Mouse (Mus musculus): ENCODE data around the gene Gm13695. TPM values are rescaled to one million over a fixed set of nuclear protein-coding genes. Genes with fewer than 3 reads are reported as not detected.
"Not testable (repeated sequence)": the region's sequence is repeated elsewhere in the genome, so short reads cannot be mapped to it uniquely, and the experiment has no call there.

The Gm13695 gene
- polyA plus RNA-seq, 1 experiment = not detected

DNA sequence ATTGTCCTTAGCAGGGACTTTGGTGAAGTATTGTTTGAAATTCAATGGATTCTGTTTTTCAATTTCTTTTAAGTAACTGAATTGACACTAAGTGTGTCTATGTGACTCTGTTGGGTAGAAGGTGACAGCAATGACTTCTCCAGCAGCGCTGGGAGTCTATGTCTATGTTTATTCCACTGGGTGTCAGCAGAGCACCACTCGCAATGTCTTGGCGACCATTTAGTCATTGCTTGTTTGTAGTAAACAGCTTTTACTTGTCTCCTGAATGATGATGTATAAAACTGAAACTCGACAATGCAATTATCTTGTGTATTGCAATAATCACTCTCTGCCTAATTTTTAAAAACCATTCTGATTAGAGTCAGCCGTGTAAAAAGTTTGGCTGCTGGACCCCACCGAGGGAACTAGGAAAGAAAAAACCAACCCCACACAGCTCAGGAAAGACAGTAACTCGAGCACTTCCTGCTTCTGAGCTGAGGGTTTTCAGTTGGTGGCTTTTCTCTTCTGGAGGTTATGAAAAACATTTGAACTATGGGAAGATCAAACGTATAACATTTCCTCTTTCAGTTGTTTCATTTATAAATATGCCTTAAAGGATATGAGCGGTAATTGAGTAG lies 26.6 kb downstream of the Gm13695 start:
- H3K4me3 ChIP-seq (ENCODE audit: low read depth, low read length); H3K27ac ChIP-seq (ENCODE audit: insufficient read depth, low read depth, low read length): not testable (repeated sequence)
- WGBS = 40% methylated on average over 8 of the region's 9 CpGs

DNA sequence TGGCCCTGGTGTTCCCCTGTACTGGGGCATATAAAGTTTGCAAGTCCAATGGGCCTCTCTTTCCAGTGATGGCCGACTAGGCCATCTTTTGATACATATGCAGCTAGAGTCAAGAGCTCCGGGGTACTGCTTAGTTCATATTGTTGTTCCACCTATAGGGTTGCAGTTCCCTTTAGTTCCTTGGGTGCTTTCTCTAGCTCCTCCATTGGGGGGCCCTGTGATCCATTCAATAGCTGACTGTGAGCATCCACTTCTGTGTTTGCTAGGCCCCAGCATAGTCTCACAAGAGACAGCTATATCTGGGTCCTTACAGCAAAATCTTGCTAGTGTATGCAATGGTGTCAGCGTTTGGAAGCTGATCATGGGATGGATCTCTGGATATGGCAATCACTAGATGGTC lies 27.4 kb downstream of the Gm13695 start:
- WGBS = 66% methylated on average over 3 of the region's 3 CpGs
- H3K4me3 ChIP-seq (ENCODE audit: low read depth, low read length); H3K36me3 ChIP-seq (ENCODE audit: control insufficient read depth, insufficient read depth, low read length); H3K27ac ChIP-seq (ENCODE audit: insufficient read depth, low read depth, low read length); H3K4me1 ChIP-seq (ENCODE audit: control insufficient read depth, insufficient read depth, insufficient read length, low read length); H3K27me3 ChIP-seq (ENCODE audit: control insufficient read depth, insufficient read depth, low read length): not testable (repeated sequence)

More for the DNA sequence above, 26.6 kb downstream of the Gm13695 start:
- H3K4me1 ChIP-seq (ENCODE audit: control insufficient read depth, insufficient read depth, insufficient read length, low read length); H3K36me3 ChIP-seq (ENCODE audit: control insufficient read depth, insufficient read depth, low read length); H3K27me3 ChIP-seq (ENCODE audit: control insufficient read depth, insufficient read depth, low read length): not testable (repeated sequence)

DNA sequence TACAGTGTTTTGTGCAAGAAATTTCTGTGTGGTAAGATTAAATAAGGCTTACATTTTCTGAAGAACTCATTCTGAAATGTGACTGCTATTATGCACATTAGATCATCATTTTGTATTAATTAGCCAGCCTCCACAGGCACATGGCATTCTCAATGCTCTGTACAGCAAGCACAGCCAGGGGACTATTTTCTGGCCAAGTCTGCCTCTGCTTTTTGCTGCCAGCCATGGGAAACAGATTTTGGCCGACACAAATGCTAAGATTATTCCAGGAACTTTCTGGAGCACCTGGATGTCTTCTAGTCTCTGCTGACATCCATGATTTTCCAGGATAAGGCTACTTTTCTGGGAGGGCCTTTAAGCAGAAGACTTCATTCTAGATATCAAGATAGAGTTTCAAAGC lies 41.8 kb downstream of the Gm13695 start:
- no peaks in the 10 kb centered on the region for H3K36me3 ChIP-seq (ENCODE audit: control insufficient read depth, insufficient read depth, low read length)
- TF ChIP-seq POLR2A (IDR thresholded peaks at IDR 0.05; ENCODE audit: low read depth, low read length) = no peak
- TF ChIP-seq CTCF (IDR thresholded peaks at IDR 0.05; ENCODE audit: extremely low read depth, insufficient read length, insufficient replicate concordance, low read depth, low read length) = no peak
- WGBS = 38% methylated on average over 1 of the region's 1 CpGs
- no peaks in the 10 kb centered on the region for H3K4me1 ChIP-seq (ENCODE audit: control insufficient read depth, insufficient read depth, insufficient read length, low read length)
- no peaks in the 10 kb centered on the region for H3K27me3 ChIP-seq (ENCODE audit: control insufficient read depth, insufficient read depth, low read length)
- no peak overlapping the region for H3K4me3 ChIP-seq (ENCODE audit: low read depth, low read length)
- H3K27ac ChIP-seq (ENCODE audit: insufficient read depth, low read depth, low read length) = no peak overlapping the region

DNA sequence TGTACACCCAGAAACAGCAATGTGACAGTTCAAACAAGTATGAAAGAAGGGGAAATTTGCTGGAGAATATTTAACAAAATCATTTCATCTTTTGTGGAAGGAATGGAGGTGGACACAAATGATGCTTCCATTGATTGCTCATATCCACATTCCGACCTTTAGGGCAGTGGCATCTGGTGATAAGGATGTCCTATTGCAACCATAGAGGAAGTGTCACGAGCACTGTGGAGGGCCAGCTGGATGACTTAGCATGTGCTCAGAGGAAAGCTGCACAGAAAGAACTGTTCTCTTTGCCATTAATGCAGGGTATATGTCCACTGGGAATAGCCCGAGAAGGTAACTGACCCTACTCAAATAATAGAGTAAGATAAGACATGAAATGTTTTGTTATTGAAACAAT lies 42.7 kb downstream of the Gm13695 start:
- no peak for TF ChIP-seq POLR2A (IDR thresholded peaks at IDR 0.05; ENCODE audit: low read depth, low read length)
- TF ChIP-seq CTCF (IDR thresholded peaks at IDR 0.05; ENCODE audit: extremely low read depth, insufficient read length, insufficient replicate concordance, low read depth, low read length) = no peak
- 41% methylated on average over 3 of the region's 3 CpGs for WGBS
- H3K27me3 ChIP-seq (ENCODE audit: control insufficient read depth, insufficient read depth, low read length) = no peaks in the 10 kb centered on the region
- no peaks in the 10 kb centered on the region for H3K4me1 ChIP-seq (ENCODE audit: control insufficient read depth, insufficient read depth, insufficient read length, low read length)
- H3K27ac ChIP-seq (ENCODE audit: insufficient read depth, low read depth, low read length) = no peak overlapping the region
- no peak overlapping the region for H3K4me3 ChIP-seq (ENCODE audit: low read depth, low read length)
- no peaks in the 10 kb centered on the region for H3K36me3 ChIP-seq (ENCODE audit: control insufficient read depth, insufficient read depth, low read length)

DNA sequence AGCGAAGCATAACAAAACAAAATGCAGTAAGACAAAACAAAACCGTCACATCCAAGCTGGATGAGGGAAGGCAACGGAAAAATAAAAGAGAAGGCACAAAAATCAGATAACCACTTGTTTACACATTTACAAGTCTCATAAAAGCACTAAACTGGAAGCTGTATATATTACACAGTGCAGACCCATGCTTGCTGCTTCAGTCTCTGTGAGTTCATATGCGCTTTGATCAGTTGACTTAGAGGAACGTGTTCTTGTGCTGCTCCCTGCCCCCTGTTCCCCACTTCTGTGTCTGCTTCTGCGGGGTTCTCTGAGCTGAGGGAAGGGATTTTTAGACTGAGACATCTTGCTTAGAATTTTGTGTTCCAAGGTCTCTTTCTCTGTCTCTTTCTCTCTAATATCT lies 47.5 kb downstream of the Gm13695 start:
- TF ChIP-seq CTCF (IDR thresholded peaks at IDR 0.05; ENCODE audit: extremely low read depth, insufficient read length, insufficient replicate concordance, low read depth, low read length) (no peak), POLR2A (IDR thresholded peaks at IDR 0.05; ENCODE audit: low read depth, low read length) (no peak)
- 61% methylated on average over 6 of the region's 6 CpGs for WGBS
- Histone ChIP-seq H3K4me1 (ENCODE audit: control insufficient read depth, insufficient read depth, insufficient read length, low read length) (peaks cover 2% of the 10 kb centered on the region; the same call in 1 of the 2 replicates), H3K27me3 (ENCODE audit: control insufficient read depth, insufficient read depth, low read length) (no peaks in the 10 kb centered on the region), H3K36me3 (ENCODE audit: control insufficient read depth, insufficient read depth, low read length) (no peaks in the 10 kb centered on the region), H3K27ac (ENCODE audit: insufficient read depth, low read depth, low read length) (no peak overlapping the region), H3K4me3 (ENCODE audit: low read depth, low read length) (no peak overlapping the region)

DNA sequence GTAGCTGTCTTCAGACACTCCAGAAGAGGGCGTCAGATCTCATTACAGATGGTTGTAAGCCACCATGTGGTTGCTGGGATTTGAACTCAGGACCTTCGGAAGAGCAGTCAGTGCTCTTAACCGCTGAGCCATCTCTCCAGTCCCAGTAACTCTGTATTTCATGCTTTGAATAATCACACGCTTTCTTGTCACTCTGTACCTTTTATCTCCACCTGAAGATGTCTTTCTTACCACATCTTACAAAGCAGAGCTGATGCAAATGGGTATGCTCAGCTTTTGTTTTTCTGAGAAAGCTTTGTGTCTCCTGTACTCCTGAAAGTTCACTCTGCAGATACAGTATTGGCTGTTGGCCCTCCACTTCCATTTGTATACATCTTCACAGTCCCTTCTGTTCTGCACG lies 49.2 kb downstream of the Gm13695 start:
- H3K27me3 ChIP-seq (ENCODE audit: control insufficient read depth, insufficient read depth, low read length); H3K4me1 ChIP-seq (ENCODE audit: control insufficient read depth, insufficient read depth, insufficient read length, low read length); H3K27ac ChIP-seq (ENCODE audit: insufficient read depth, low read depth, low read length); H3K4me3 ChIP-seq (ENCODE audit: low read depth, low read length); H3K36me3 ChIP-seq (ENCODE audit: control insufficient read depth, insufficient read depth, low read length): not testable (repeated sequence)
- WGBS = 71% methylated on average over 5 of the region's 5 CpGs

DNA sequence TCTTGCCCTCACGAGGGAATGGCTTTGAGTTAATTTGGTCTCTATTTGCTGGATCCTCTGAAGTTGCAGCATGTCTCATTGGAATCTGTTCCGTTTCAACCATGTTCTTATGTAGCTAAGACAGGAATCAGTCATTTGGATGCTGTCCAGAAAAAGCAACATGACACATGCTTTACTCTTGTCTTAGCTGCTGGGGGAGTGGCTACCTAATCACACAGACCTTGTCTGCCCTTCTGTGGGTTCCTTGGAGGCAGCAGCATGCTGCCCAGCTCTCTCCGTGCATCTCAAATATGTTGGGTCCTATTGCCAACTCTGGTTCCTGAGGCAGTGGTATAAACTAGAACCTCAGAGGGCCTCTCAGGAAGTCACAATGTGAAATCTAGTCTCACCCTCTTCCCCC lies 51.2 kb downstream of the Gm13695 start:
- TF ChIP-seq CTCF (IDR thresholded peaks at IDR 0.05; ENCODE audit: extremely low read depth, insufficient read length, insufficient replicate concordance, low read depth, low read length) (no peak), POLR2A (IDR thresholded peaks at IDR 0.05; ENCODE audit: low read depth, low read length) (no peak)
- Histone ChIP-seq H3K36me3 (ENCODE audit: control insufficient read depth, insufficient read depth, low read length) (no peaks in the 10 kb centered on the region), H3K27me3 (ENCODE audit: control insufficient read depth, insufficient read depth, low read length) (no peaks in the 10 kb centered on the region), H3K4me3 (ENCODE audit: low read depth, low read length) (no peak overlapping the region), H3K4me1 (ENCODE audit: control insufficient read depth, insufficient read depth, insufficient read length, low read length) (peaks cover 2% of the 10 kb centered on the region; the same call in 1 of the 2 replicates), H3K27ac (ENCODE audit: insufficient read depth, low read depth, low read length) (no peak overlapping the region)
- 53% methylated on average over 3 of the region's 3 CpGs for WGBS

Other genes starting within 250 kb of the Gm13695 start
- gene Itgav, start 242.9 kb upstream of the Gm13695 start, polyA plus RNA-seq (2012; rRNA removed) = 36.1 and 43.9 TPM in 2 replicates
- gene Fam171b, start 154.7 kb upstream of the Gm13695 start, polyA plus RNA-seq (2012; rRNA removed) = 0.14 and 0.39 TPM in 2 replicates
- not detected in 2 replicates for gene Zswim2, start 26.1 kb upstream of the Gm13695 start, polyA plus RNA-seq (2012; rRNA removed)
- not detected in 2 replicates for gene Gm13698, start 11.6 kb upstream of the Gm13695 start, polyA plus RNA-seq (2012; rRNA removed)
- not detected in 2 replicates for gene Gm13693, start 5.8 kb upstream of the Gm13695 start, polyA plus RNA-seq (2012; rRNA removed)
- gene Gm13696, start 5.8 kb downstream of the Gm13695 start, polyA plus RNA-seq (2012; rRNA removed) = not detected in 2 replicates
- gene Gm13694, start 11.6 kb downstream of the Gm13695 start, polyA plus RNA-seq (2012; rRNA removed) = not detected in 2 replicates
- gene Gm13697, start 17.4 kb downstream of the Gm13695 start, polyA plus RNA-seq (2012; rRNA removed) = not detected in 2 replicates
- gene Gm13691, start 23.2 kb downstream of the Gm13695 start, polyA plus RNA-seq (2012; rRNA removed) = not detected in 2 replicates